Mouse (Mus musculus): ENCODE measurements at regions not wholly inside any gene's neighbourhood (a gene's known extent, or its start where the extent isn't known, plus 50 kb on each side); places are given as distances from the start of the nearest gene placed in this dataset.

DNA sequence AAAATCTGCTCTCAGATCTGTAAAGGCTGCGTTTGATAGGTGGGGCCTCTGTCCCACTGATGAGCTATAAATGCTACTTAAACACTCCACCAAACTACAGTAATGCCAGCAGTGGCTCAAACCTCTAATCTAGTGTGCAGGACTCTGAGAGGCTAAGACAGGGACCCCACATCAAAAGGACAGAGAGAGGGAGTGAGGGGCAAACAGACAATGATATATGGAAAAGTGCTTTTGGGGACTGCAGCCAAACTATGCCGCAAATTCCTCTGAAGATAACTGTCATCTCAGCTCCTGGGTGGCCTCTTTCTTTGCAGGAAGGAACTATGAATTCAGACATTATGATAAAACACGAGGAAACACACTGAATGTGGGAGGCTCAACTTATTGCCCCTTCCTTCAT is 138.9 kb upstream of the Ddit4l start:
- no peak for DNase-seq

DNA sequence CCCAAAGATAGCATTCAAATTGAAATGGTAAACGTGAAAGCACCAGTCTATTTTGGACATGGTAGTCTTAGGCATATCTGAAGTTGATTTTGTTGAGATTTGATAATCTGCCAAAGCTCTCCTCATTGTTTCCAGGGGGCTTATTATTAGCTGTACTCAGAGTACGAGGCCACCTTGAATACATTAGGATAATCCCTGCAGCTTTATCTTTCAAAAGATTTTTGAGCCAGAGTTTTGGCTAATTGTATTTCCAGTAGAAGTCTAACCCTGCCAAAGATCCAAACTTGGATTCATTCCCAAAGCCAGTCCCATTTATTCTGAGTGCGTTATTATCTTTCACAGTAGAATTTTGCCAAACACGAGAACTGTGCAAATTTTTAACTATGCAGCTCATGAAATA is 138.4 kb upstream of the Ddit4l start:
- no peak for DNase-seq

DNA sequence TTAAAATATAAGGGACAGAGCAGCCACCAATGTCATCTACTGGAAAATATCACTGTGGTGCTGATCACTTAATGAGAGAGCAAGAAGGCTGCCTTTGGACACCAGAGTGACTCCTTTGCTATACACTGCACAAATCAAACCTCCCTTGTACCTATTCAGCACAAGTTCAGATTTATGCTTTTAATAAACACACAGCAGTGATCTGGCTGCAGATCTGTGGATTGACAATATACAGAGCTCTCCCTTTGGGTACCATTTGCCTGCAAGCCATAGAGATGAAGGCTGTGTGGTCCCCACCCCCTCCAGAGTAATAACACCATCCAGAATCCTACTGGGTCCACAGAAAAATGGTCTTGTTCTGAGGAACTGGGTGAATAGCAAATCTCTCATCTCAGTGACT is 131.8 kb upstream of the Ddit4l start:
- DNase-seq: no peak

DNA sequence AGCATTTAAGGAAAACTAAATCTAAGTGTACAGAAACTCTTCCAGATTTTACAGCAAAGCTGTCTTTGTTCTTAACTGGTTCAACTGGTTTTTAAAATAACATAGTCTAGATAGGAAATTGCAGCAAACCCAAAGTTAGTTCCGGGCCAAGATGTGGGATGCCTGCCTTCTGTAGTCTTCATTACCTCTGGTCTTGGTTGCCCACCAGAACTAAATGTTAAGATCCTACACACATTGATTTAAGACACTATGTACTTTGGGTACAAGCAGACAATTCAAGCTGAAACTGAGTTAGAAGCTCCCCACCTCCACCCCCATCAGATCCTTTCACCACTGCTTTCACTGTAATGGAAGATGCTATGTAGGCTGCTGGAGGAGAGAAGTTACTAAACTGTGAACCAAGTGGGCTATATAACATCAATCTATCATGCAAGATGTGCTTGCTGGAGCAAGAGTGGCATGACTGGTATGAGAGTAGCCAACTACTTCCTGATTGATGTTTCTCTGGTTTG is 129.8 kb upstream of the Ddit4l start:
- DNase-seq: no peak

DNA sequence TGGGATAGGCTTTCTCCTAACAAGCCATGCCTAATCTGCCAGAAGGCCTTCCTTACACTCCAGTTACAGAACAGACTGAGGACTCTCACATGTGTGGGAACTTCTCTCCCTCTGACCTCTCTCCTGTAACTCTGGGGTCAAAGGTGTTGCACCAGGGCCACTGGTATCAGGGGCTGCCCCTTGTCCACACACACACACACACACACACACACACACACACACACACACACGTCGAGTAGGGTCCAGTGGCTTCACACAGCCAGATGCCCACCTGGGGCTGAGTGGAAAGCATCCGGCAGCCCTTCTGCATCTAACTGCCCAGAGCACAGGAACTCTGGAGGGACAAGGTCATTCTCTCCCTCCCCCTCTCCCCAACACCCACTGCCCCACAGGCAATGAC is 123.1 kb upstream of the Ddit4l start:
- DNase-seq: no peak

DNA sequence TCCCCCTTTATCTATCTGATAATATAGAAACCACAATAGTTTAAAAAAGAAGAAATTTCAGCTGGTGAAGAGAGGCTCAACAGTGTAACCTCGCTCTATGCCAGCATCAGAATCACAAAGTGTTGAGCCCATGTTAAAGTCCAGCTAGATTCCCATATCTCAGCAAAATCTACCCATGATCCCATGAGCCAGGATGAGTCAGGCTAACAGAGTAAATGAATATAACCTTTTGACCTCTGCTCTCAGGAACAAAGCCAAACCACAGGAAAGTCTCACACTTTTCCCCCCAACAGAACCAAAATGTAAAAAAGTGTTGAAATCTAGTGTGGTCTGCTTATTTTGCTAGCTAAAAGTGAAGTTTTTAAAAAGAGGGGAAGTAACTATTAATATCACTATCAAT is 110.1 kb upstream of the Ddit4l start:
- DNase-seq: no peak

DNA sequence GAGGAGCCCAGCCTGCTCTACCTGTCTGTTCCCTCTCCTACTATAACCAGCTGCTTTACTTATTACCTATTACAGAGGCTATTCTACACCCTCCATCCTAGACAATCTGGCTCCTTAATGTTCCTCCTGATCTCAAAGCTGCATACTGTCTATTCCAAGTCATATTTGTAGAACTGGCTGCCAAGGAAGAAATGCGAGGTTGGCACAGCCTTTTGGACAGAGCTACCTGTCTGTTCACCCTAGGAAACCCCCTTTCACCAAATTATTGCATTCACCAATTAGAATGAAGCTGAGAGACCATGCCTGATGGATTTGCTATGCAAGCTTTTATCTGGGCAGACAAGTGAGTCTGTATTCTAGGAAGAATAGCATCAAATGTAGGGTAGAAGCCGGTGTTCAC is 109.0 kb upstream of the Ddit4l start:
- peak; percentile 33 for DNase-seq

DNA sequence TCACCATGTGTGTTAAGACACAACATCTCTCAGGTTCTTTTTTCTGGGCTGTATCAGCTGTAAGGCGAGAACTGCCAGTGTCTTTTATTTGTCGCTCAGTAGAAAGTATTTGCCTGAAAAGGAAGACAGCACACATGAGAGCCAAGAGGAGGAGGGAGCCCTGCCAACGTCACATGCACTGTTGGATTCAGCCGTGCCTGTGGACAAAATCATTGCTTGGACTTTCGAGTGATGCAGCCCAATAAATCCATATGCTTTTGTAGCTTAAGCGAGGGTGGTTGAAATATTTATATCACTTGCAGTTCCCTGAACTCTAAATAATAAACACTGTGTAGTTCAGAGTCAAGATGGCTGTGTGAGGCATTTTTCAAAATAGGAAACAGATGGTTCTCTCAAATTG is 108.4 kb upstream of the Ddit4l start:
- DNase-seq: peak; percentile 72

DNA sequence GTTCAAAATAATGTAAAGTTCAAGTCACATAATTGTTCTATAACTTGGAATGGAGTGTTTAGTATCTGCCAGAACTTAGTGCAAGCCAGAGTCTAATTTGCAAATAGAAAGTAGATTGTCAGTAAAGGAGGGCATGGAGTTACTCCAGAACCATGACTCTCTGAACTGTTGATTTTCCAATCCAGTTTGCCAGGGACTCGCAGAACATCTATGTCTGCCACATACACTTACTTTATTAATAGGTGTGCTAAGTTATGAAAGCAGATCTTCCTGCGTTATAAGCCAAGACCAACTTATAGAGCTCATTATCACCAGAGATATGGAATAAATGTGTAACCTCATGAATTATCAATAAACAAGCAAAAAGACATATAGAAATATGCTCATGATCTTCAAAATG is 107.2 kb upstream of the Ddit4l start:
- DNase-seq: no peak

DNA sequence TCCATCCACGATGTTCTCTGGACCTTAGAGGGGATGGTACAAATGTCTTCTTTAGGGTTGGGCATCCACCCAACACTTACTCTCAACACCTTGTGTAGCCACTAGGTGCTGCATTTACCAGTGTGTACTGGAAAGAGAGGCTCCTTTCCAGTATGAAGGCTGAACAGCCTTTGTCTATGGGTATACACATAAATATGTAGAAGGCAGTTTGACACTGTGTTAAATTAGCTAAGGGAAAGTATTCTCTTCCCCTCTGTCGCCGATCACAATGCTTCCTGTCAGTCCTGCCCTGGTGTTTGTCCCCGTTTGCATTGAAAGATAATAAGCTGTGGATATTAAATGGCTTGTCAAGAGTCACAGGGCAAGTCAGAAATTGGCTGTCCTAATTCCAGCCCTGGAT is 104.0 kb upstream of the Ddit4l start:
- no peak for DNase-seq

DNA sequence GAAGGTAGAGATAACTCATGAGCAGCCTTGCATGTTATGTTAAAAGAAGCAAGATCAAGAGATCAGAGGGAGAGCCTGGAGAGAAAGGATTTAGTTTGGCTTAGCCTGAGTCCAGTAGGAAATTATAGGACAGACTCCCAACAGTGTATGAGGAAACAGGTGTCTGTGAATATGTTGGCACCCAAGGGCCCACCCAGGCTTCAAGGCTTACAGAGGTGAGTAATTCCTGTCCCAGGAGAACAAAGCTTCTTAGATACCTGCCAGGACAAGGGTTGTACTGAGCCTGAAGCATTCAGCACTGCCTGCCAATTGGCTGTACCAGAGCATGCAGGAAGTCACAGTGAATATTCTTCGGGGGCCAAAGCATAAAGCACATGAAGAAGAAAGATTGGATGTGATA is 101.2 kb upstream of the Ddit4l start:
- no peak for DNase-seq

DNA sequence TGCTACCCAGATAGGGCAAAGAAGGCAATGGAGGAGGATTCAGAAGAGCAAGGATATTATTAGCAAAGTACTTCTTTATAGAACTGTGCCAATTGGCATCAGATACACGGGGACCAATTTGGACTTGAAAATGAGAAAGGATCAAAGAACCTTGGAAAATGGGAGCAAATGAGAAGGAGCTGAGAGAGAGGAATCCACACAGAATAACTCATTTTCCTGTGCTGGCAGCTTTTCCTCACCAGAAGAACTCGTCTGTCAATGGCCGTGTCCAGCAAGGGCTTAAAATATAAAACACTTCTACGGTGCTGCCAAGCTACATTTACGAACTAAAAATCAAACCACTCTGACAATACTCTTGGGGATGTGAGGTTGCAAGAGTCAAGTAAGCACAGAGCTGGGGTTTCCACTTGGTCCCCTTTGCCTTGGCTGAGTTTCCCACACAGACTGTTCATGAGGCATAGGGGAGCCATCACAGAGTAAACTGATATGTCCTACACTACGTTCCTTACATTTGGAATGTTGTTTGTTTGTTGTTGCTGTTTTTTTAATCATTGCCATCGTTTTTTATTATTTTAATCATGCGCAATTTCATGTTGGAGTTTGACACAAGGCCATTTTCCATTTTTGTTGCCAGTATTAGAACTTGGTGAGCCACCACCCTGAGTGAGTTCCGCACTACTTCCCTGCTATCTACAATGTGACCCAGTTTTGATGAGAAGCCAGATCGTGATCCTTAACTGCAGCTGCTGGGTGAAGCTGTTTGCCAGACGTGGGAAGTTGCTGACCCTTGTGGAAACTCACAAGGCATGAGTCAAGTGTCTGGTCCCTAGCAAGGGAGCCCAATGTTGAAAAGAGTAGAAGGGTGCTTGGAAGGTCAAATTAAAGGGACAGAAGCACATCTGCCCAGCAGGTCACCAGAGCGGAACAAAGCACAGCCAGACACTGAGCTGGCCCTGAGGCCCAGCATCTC is 95.5 kb upstream of the Ddit4l start:
- no peak for DNase-seq

DNA sequence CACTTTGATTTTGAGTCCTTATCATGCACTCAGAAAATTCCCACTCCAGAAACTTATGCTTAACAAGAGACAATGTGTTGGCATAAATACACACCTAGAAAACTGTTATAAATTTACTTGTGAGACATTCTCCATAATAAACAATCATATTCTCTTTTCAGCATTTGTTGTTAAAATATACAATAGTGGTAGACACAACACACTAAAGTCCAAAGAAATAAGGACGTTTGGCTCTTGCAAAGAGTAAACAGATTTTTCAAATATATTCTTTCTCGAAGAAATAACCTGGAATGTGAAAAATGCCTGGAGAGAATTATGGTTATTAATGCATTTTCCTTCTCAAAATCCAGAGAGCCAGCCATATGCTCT is 91.8 kb upstream of the Ddit4l start:
- no peak for DNase-seq

DNA sequence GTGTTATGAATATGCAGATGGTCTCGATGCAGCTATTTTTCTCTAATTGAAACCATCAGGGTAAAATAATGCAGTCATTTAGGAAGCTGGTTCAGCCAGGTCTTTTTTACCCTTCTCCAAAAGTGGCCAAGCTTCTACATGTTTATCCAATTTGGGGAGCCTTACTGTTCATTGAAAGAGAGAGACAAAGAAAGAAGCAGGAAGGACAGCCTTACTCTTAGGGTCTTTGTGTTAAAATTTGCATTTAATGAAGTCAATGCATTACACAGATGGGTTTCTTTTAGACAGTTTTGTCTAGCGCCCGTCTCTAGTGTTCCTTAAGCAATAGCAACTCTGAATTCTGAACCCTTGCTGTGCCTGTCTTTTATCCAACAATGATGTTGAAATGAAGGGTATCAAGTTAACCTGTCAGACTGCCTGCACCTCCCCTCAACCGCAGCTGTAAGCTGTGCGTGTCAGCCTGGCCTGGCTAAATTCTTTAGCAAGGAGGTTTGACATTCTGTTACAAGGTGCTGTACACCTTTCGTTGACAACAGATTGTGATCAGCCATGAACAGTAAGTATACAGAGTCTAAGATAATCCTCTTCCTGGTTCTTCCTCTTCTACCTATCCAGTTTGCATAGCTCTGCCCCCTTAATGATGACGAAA is 91.3 kb upstream of the Ddit4l start:
- DNase-seq: no peak

DNA sequence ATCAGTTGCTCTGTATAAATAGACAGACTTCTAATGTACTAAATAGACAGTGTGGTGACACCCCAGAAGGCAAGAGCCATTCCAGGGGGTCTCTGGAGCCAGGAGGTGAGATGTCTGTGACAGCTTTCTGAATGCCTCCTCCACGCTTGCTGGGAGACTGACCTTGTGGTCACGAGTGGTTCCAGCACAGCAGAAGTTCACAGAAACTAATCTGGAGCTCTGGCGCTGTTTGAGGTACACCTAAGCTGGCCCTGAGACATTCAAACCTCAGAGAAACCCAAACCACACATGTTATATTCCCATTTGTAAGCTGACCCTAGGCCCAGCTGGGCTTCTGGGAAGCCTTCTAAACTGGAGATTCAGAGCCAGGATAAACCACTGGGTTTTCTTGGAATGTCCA is 79.7 kb upstream of the Ddit4l start:
- no peak for DNase-seq

DNA sequence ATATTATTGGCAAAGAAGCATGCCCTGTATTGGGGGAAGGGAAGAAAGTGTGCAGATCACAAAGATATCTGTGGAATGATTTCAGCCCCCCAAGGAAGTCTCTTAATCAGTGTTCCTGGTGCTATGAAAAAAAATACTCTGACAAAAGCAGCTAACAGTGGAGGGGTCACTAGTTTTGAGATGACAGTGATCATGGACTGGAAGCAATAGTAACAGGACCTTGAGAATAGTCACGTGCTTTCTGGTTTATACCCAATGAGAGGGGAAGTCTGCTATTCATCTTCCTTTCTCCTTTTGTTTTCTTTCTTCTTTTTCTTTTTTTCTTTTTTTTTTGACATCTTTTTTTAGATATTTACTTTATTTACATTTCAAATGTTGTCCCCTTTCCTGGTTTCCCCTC is 79.1 kb upstream of the Ddit4l start:
- DNase-seq: no peak

DNA sequence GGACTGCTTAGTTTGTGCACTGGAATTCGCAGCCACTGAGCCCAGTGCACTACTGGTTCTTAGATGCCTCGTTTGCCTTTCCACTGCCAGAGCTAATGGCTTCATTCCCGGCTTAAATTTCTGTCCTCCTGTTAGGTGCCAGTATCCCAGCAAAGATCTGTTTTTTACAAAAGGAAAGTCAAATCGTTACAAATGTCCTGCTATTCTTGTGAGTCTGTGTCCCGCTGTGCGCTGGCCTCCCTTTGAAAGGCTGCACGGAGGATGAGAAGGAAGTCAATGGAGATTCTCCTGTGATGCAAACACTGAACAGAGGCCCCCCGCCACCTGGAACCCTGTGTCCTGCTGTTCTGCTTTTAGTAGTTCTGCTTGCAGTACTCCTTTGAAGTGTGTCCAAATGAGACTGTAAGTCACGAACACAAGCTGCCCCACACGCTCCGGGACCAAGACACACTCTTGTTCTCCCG is 74.0 kb upstream of the Ddit4l start:
- peak; percentile 67 for DNase-seq

DNA sequence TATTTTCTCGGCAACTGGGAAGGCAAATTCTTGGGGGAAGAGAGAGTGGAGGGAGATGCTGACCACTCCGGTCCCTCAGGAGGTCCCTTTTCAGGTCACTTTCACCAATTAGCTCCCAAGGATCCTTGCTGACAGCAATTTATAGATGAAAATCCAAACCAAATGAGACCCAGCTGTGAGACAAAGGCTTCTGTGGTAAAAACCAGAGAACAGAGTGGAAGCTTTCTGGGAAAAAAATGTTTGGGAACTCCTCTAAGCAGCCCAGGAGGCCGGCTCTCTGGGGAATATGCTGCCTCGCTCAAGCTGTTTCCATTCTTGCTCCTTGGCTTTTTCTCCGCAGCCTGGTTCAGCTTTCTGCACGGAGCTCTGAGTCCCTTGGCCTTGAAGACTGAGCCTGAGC is 73.5 kb upstream of the Ddit4l start:
- no peak for DNase-seq

DNA sequence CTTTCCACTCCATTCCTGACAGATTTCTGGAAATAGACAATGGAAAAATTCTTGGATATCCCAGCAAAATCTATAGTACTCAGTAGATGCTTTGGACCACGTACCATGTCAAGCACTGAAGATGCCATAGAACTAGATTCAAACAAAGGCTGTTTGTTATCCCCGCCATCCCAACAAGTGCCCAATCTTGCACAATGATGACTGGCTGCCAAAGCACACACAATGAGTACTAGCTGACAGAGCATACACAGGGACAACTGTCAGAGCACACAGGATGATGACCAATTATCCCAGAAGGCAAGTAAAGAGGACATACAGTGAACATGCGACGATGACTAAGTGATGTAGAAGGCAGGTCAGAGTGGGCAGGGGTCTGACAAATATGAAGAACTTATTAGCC is 70.7 kb upstream of the Ddit4l start:
- DNase-seq: no peak

DNA sequence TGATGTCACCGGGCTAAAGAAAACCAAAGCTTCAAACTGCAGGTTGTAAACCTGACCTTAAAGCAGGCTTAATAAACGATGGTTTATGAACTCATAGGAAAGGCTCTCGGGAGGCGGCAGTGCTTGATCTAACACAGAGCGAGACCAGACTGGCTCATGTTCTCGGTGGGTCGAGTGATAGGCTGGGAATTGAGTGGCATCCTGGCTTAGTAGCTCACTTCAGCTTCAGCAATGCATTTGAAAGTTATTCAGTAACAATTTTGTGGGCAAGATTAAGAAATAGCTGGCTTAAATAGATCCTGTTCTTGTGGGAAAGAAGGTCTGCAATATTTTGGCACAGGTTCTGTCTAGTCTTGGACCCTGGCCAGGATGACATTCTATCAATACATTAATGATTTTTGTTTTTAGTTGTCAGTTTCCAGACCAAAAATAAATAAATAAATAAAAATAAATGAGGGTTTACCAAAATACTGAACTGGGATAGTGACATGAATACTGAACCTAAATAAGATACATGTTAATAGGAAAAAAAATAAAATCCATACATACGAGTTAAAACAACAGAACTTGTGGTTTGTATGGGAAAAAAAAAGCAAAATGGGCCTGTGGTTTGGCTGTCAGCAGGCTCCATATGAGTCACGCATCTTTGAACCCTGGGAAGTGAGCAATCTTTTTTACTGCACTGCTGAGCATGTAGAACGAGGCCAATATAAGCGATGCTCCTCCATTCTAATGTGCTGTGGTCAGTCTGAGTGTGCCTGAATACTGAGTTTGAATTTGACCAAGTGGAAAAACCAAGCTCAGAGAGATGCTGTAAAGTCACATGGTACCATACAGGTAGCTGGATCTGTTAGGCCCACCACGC is 68.7 kb upstream of the Ddit4l start:
- DNase-seq: no peak

DNA sequence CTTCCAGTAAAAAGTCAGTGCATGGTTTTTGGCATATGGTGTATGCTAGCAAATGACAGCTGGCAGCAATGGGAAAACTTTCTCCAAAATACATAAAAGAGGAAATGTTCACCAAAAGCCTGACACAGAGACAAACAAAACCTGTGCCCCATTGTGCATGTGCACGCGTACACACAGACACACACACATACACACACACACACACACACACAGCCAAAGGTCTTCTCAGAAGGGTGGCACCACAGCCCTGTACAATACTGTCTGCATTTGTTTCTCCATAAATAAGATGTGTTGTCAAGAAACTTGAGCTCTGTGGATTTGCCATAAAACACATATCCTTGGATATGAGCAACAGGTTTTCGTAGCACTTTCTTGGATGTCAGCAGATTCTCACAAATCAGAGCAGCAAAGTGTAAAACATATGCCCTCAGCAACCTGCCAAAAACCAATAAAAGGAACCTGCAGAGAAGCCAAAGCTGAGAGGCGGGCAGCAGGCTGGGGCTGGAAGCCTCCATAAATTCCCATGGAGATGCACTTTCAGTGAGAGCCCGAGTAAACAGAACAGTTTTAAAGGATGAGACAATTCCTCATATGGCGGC is 60.5 kb upstream of the Ddit4l start:
- peak; percentile 87 for DNase-seq

DNA sequence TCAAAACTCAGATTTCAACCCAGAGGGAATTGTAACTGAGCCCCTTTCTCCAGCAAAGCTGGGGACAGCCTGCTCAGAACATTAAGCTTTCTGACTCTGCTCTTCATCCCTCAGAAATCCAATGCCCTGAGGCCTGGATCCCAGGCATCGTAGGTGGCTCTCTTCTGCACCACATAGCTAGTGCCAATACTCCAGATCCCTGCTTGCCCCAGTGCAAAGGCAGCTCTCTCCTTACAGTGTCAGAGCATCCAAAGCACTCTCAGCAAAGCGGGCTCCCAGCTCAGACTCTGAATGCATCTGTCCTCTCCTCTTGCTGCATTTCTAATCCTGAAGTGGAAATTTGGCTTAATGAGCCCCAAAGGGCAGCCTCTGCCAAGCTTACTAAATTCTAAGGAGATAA is 59.4 kb upstream of the Ddit4l start:
- DNase-seq: no peak

DNA sequence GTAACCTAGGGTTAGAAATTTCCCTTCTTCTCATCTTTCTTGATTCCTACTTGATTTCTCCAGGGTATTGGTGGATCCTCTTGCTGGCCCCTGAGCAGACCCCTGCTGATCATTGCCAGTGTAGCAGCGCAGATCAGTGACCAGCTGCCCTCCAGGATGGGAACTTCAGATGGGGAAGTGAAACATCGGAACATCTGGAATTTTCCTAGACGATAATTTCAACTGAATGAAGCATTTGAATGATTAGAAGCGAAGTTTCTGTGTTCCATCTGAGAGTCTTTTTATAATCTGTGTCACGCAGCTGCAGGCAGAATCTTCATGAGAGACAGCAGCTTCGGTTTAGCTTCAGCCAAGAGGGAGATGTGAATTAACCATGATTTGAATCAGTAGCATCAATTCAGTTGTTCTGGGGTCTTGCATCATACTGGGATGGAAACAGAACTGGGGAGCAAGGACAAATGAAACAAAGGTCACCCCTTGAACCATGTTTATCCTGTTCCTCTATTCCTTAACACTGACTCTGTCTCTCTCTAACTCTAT is 57.8 kb upstream of the Ddit4l start:
- no peak for DNase-seq
